Comparison of ENCODE assay signal across 21 mouse cellular contexts in the genomic region with DNA sequence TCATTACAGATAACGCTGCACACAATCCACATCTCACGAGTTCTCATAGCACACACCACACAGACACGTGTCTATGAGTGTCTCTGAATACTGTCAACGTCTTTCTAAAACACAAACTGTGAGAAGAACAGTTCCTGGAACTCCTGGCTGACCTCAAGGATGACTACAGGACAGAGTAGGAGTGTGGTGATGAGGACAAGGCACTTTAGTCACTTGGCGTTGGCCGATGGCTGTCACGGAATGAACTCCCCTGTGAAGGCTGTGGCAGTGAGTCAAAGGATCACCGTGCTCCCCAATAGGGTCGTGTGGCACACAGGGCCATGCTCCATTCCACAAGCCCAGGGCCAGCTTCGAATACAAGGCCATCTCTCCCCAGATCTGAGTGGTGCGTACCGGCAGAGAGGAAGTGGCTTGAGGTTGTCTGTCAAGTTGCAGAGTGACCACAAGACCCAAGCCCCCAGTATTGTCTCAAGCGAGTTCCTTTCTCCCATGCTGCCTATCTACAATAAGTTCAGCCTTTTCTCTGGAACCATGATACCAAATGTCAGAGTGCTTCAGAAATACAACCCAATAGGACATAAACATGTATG. TPM values are rescaled to one million over a fixed set of nuclear protein-coding genes. Genes with fewer than 3 reads are reported as not detected.
A peak's percentile ranks its signal among the peaks of the same experiment; 100 is the strongest.
DNase-seq lines count a peak whose midpoint lies in the region; ATAC-seq lines count a peak whose summit lies in the region.
"Had no signal": no experiment of that assay in that cellular context is flagged by ENCODE, and none has a peak within 500 bp of the region (broad histone marks: within the 10 kb centered on the region; RNA-seq: fewer than 3 reads in every experiment).

No protein-coding gene starts in this region.

- 91% methylated on average over 13 of the region's 13 CpGs for WGBS in forebrain, embryonic 11.5 days

- H3K9ac ChIP-seq in forebrain, embryonic 11.5 days (ENCODE audit: low read length) = no peak overlapping the region
- H3K9ac ChIP-seq: embryonic facial prominence, embryonic 12.5 days; forebrain, embryonic 15.5 days; heart, embryonic 15.5 days; hindbrain, embryonic 15.5 days had no signal

- no peak overlapping the region for H3K4me3 ChIP-seq in forebrain, embryonic 11.5 days (ENCODE audit: low read depth, low read length)
- H3K4me3 ChIP-seq: embryonic facial prominence, embryonic 12.5 days; forebrain, embryonic 15.5 days; heart, adult 2 months; heart, embryonic 15.5 days; hindbrain, embryonic 10.5 days; hindbrain, embryonic 15.5 days had no signal

- H3K27ac ChIP-seq in forebrain, embryonic 11.5 days (ENCODE audit: low read depth, low read length) = no peak overlapping the region
- H3K27ac ChIP-seq: embryonic facial prominence, embryonic 12.5 days; forebrain, embryonic 15.5 days; heart, adult 2 months; heart, embryonic 15.5 days; hindbrain, embryonic 10.5 days; hindbrain, embryonic 15.5 days had no signal

- no peaks in the 10 kb centered on the region for H3K27me3 ChIP-seq in forebrain, embryonic 11.5 days (ENCODE audit: control insufficient read depth, insufficient read depth, low read length)
- H3K27me3 ChIP-seq: embryonic facial prominence, embryonic 12.5 days; forebrain, embryonic 15.5 days; Patski had no signal

- H3K9me3 ChIP-seq in forebrain, embryonic 11.5 days (ENCODE audit: control insufficient read depth, low read length) = no peaks in the 10 kb centered on the region
- H3K9me3 ChIP-seq: embryonic facial prominence, embryonic 12.5 days; forebrain, embryonic 15.5 days; heart, embryonic 15.5 days; hindbrain, embryonic 10.5 days; hindbrain, embryonic 15.5 days had no signal

- no peak overlapping the region for H3K4me2 ChIP-seq in forebrain, embryonic 11.5 days (ENCODE audit: low read depth, low read length, severe bottlenecking)
- H3K4me2 ChIP-seq: embryonic facial prominence, embryonic 12.5 days; forebrain, embryonic 15.5 days; heart, embryonic 11.5 days; heart, embryonic 15.5 days; hindbrain, embryonic 15.5 days had no signal

- H3K36me3 ChIP-seq in forebrain, embryonic 11.5 days (ENCODE audit: control insufficient read depth, insufficient read depth, low read length) = no peaks in the 10 kb centered on the region
- H3K36me3 ChIP-seq: embryonic facial prominence, embryonic 12.5 days; forebrain, embryonic 15.5 days; heart, embryonic 15.5 days; hindbrain, embryonic 10.5 days; hindbrain, embryonic 15.5 days had no signal

- DNase-seq in adrenal gland, adult 2 months = peak; percentile 21
- DNase-seq in adrenal gland, postnatal 14 days = no peak
- peak; percentile 95 for DNase-seq in 416B (ENCODE audit: low read depth)
- peak; percentile 64 for DNase-seq in lung, postnatal 10 days
- DNase-seq in gastrocnemius, postnatal 10 days = no peak
- DNase-seq in heart, postnatal 36 days = no peak
- no peak for DNase-seq in forebrain, embryonic 11.5 days (ENCODE audit: low spot score)
- DNase-seq: adrenal gland, postnatal 36 days; cerebellum, adult 2 months; cerebellum, postnatal 10 days; heart, adult 2 months; heart, postnatal 14 days had no signal

- intact Hi-C loops in heart, postnatal 36 days (cut with DNase I) = loop anchor here (5.0 kb wide), 1 partner anchor 94 kb away; no protein-coding TSS in a partner anchor

- ATAC-seq in megakaryocyte, adult 5-6 weeks (ENCODE audit: poor library complexity, severe bottlenecking) = 0 out of 2 replicates have a peak, but pooled peaks have one; percentile 16
- no peak for ATAC-seq in forebrain, embryonic 11.5 days (replicated peaks; ENCODE audit: low FRiP score)
- ATAC-seq: activated CD4-positive, CD25-positive, alpha-beta regulatory T cell, adult 4 months; forebrain, embryonic 15.5 days; Patski had no signal

- peaks cover 11% of the 10 kb centered on the region; the same call in 1 of the 2 replicates for H3K4me1 ChIP-seq in forebrain, embryonic 11.5 days (replicated peaks; ENCODE audit: control insufficient read depth, insufficient read depth, low read length)

RNA-seq across cellular contexts. Expression of gene S1pr3, which starts 2.6 kb away (rescaled TPM):
- total RNA-seq in adrenal gland, adult 2 months (2021) = 10 to 100 TPM; 13.3 to 24.5 TPM
- polyA plus RNA-seq in adrenal gland, adult 2 months (2012; rRNA removed) = 6.3 and 6.6 TPM in 2 replicates
- total RNA-seq in adrenal gland, postnatal 14 days (2021) = 14.6 and 21.0 TPM in 2 replicates
- total RNA-seq in megakaryocyte, adult 5-6 weeks (2015) = 1.8 and 2.6 TPM in 2 replicates
- 1.1 and 1.6 TPM in 2 replicates for total RNA-seq in megakaryocyte, adult 5-6 weeks (2017)
- total RNA-seq in gastrocnemius, postnatal 10 days (2021) = 10 to 100 TPM; 14.6 to 21.7 TPM
- total RNA-seq in heart, postnatal 36 days (2021) = 10 to 100 TPM; 12.6 to 13.8 TPM
- polyA plus RNA-seq in forebrain, embryonic 11.5 days (2014; fragmentation: Nextera tagmentation; extraction: Ambion mirVana) = 47.2 and 48.4 TPM in 2 replicates

Comparison
In these comparisons a context has a peak if more than half of its experiments do, and no peak if none do; other contexts are left out.
1. DNase-seq: peak in adrenal gland, adult 2 months (single experiment), 416B (single experiment) and lung, postnatal 10 days (single experiment); none in adrenal gland, postnatal 14 days (single experiment), gastrocnemius, postnatal 10 days (single experiment), heart, postnatal 36 days (0 of 2) and forebrain, embryonic 11.5 days (single experiment).